Mouse (Mus musculus) embryo, embryonic 11 days (tissue): ENCODE measurements at regions not wholly inside any gene's neighbourhood (a gene's known extent, or its start where the extent isn't known, plus 50 kb on each side); places are given as distances from the start of the nearest gene placed in this dataset.
A peak's percentile ranks its signal among the peaks of the same experiment; 100 is the strongest.
"Not testable (repeated sequence)": the region's sequence is repeated elsewhere in the genome, so short reads cannot be mapped to it uniquely, and the experiment has no call there.

Experiments
- DNase-seq: peaks from one replicate; pipeline ENCODE4 v3.0.0-alpha.2; 2015

- DNase-seq = no peak
Observed at GRCm38 (mm10) chr12:93812963-93813733, 1878.9 kb upstream of the Flrt2 start.

- DNase-seq = peak; percentile 16
Observed at GRCm38 (mm10) chr12:93850944-93851520, 1841.0 kb upstream of the Flrt2 start.

DNA sequence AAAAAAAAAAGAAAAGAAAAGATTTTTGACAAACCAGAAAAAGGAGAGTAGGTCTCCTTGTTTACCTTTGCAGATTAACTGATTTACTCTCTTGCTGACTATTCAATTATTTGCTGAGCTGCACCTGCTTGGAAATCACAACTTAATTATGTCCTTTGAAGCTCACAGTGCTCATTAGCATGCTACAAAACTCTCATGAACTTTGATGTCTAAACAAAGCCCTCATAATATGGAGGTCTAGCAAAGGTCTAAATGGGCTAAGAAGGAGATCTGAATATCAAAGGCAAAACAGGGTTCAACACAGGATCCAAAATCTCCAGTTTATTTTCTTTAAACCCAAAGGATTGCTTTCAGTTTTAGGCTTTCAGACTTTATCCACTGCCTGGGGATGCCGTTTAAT, 1840.4 kb upstream of the Flrt2 start:
- DNase-seq = peak; percentile 1

DNA sequence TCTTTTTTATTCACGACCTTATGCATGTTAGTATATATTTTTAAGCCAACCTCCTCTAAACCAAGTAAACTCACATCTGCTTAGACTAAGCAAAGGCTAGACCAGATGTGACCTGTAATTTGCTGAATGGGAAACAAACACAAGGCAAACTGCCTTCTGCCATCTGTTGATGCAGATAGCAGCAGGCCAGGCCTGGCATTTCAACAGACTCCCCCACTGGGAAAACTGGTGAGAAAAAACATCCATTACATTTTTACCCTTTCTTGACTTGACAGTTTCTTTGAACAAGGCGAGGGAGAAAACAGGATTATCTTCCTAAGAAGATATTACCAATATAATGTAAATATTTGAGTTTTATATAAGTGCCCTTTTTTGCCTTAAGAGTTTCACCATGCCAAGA, 1806.1 kb upstream of the Flrt2 start:
- peak; percentile 23 for DNase-seq

DNA sequence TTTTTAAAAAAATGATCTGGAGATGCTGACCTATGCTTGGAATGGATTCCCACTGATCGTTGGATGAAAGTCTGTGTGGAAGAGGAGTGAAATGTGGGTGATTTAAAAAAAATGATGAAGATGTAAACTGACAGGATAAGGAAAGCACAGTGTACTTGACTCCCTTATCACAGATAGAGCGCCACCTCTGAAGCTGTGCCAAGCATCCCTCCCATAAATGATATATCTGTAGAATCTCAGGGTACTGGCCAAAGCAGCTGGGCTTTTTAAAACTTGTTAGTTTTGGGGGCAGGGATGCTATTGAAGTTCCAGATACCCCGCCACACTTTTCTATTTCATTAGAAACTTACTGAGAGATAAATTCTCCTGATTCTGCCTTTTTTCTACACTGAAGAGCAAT, 1801.9 kb upstream of the Flrt2 start:
- no peak for DNase-seq

- not testable (repeated sequence) for DNase-seq
Observed at GRCm38 (mm10) chr12:93928541-93929238, 1763.3 kb upstream of the Flrt2 start.

DNA sequence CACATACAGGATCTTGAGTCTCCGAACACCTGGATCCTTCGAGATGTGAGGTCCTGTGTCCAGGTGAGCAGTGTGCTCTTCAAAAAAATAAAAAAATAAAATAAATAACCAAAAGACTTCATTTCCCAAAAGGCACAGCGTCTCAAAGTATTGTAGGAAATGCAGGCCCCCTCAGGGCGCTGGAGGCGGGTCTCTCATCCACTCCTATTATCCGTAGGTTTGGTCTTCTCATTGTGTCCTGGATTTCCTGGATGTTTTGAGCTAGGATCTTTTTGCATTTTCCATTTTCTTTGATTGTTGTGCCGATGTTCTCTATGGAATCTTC, 1762.8 kb upstream of the Flrt2 start:
- not testable (repeated sequence) for DNase-seq

DNA sequence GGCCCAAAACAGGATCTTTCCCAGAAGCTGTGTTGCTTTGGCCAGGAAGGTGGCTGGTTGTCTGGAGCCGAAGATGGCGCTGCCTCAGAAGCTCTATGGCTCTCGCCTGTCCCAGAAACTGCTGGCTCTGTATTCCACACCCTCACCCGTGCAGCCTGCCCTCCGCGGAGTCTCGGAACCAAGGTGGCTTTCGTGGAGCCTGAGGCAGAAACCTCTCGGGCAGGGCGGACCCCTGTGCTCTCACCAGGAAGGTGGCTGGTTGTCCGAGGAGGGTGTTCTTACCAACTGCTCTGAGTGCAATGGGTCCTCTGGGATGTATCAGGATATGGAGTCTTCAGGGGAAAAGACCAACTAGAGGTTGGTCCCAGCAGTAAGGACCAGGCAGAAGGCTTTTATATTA, 1761.8 kb upstream of the Flrt2 start:
- not testable (repeated sequence) for DNase-seq

- DNase-seq = no peak
Observed at GRCm38 (mm10) chr12:93960869-93961268, 1731.2 kb upstream of the Flrt2 start.

DNA sequence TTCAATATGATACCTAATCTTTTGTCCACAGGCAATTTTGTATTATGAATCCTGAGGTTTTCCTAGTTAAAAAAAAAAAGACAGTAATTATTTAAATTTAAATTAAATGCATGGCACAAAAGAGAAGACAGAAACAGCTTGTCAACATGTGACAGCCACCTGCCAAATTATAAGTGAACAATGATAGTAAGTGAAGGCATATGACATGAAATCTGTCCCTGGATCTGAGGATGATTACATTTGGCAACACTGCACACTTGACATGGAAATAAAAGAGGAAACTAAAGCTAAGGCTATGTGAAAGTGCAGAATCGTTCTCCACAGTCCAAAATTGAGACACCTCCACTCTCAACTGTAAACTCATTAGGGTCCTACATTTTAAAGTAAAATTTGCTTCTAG, 1710.7 kb upstream of the Flrt2 start:
- DNase-seq = no peak

DNA sequence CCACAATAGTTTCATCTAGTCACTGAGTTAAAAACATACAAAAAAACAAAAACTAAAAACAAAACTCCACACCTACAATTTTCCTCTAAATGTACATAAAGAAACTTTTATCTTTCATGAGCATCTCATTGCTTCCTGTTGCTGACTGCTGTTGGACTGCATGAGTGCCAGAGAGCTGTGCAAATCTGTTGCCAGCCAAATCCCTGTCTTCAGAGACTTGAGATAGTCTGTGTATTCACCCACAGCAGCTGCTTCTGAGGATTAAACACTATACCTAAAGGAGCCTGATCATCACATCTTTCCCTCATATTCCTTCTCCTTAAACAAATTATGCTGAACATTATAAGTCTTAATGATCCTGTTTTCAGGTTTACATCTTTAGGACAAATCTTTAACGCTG, 1700.5 kb upstream of the Flrt2 start:
- DNase-seq = no peak

GRCm38 (mm10) chr12:93993875-93994274, 1698.2 kb upstream of the Flrt2 start:
- DNase-seq = no peak

DNA sequence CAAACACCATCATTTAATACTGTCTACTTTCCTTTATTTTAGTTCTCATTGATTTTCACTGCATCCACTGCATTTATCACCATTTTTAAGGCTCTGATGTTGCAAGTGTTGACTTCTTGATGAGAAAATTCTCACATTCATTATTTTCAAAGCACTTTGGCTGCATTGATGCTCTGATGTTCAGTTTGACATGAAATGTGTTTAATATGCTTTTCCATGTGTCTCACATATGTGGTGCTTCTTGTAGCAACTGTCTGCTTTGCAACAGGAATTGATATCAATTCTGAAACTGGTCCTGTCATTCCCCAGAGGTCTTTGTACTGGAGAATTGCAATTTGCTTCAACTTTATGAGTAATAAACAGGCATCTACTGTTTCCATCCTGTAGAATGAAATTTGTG, 1676.1 kb upstream of the Flrt2 start:
- no peak for DNase-seq

GRCm38 (mm10) chr12:94031364-94031763, 1660.7 kb upstream of the Flrt2 start:
- DNase-seq = peak; percentile 47

- DNase-seq = no peak
Observed at GRCm38 (mm10) chr12:94047972-94048371, 1644.1 kb upstream of the Flrt2 start.

DNA sequence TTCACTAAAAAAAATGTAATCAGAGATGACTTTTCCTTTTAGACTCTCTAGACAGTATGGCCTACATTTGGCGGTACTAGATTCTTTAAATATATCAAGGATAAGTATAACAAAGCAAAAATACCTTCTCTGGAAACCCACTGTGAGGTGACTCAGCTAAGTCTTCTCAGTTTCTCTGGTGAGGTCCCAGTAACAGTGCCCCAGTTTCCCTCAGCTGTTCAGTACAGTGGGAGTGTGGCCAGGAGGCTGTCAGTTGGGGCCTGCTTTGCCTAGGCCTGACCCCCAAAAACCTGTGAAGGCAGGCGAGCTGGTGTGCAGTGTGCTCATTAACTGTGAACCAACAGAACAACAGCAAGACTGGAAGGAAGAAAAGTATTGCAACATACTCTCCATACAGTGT, 1634.3 kb upstream of the Flrt2 start:
- no peak for DNase-seq

- DNase-seq = peak; percentile 2
Observed at GRCm38 (mm10) chr12:94059641-94060040, 1632.4 kb upstream of the Flrt2 start.

DNA sequence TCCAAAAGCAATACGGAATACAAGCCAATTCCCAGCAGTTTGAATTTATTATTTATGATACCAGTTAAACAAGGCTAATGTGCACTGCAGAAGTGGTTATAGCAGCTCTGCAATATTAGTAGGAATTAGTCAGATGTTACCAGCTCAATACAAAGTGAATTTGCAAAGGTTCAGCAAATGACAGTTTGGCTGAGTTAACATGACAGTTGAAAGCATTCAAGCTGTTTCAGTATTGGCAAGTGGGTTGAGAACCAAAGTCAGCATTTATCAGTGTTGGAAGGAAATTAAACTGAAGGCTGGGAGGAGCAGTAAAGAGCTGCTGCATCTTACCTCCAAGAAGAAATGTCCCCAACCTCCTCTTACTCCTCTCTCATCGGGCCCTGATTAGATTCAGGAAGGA, 1631.7 kb upstream of the Flrt2 start:
- no peak for DNase-seq

- peak; percentile 41 for DNase-seq
Observed at GRCm38 (mm10) chr12:94066444-94067152, 1625.4 kb upstream of the Flrt2 start.

DNA sequence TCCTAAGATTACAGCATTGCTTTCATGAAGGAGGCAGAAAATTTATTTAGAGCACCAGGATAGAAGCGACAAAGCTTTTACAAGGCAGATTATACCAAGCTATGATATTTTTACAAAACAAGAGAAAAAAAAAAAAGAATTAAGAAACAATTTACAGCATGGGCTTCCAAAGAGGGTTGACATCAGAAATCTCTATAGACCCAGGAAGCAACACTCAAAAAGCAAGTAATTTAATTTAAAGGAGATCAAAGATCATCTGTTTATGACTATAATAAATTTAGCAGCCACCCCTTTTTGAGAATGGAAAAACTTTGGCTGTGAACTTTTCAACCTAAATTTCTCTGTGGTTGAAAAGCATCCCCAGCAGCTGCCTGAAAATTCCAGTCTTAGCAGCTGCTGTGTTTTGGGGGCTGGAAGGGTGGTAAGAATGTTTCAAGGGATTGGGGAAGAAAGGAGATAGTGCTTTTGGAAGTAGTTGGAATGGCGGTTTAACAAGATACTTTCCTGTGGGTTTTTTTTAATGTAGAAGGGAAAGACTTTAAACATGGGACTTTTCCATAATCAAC, 1621.0 kb upstream of the Flrt2 start:
- DNase-seq = peak; percentile 14

DNA sequence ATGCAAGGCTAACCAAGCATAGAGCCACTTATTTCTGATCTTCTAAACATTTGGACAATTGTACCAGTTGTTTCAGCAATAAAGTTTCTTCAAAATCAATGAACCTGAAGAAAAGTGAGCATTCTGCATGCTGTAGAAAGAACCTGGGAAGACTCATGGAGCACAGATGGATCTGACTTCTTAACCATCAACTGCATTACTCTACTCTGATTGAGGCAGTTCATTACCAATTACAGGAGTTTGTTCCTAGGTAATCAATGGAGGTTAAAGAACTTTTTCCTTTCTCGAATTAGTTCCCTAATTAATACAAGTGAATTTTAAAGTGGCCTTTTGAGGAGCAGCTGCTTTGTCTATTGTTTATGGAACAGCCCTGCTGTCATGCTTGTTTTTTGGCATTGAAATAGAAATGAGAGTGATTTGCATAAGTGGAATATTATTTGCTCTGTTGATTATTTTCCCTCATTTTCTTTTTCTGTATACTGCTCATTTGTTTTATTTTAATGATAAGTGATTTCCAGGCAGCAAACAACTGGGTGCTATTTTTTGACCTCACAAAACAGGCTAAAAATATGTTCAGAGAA, 1586.4 kb upstream of the Flrt2 start:
- DNase-seq = no peak

- no peak for DNase-seq
Observed at GRCm38 (mm10) chr12:94150143-94150542, 1541.9 kb upstream of the Flrt2 start.
